Mouse (Mus musculus): ENCODE results near the gene Dennd1b.

The Dennd1b gene

GRCm38 (mm10) chr1:139087564-139087963 is 124.3 kb downstream of the Dennd1b start:
- DNase-seq: no peak

- no peak for DNase-seq
Observed at GRCm38 (mm10) chr1:139090744-139091143, 127.5 kb downstream of the Dennd1b start.

GRCm38 (mm10) chr1:139091701-139092100 is 128.5 kb downstream of the Dennd1b start:
- DNase-seq: no peak

GRCm38 (mm10) chr1:139092144-139092543 is 128.9 kb downstream of the Dennd1b start:
- no peak for DNase-seq

GRCm38 (mm10) chr1:139092722-139093121 is 129.5 kb downstream of the Dennd1b start:
- no peak for DNase-seq

- DNase-seq: no peak
Observed at GRCm38 (mm10) chr1:139096369-139096768, 133.1 kb downstream of the Dennd1b start.

- DNase-seq: no peak
Observed at GRCm38 (mm10) chr1:139098088-139098487, 134.9 kb downstream of the Dennd1b start.

GRCm38 (mm10) chr1:139101725-139102124 is 138.5 kb downstream of the Dennd1b start:
- DNase-seq: no peak

- no peak for DNase-seq
Observed at GRCm38 (mm10) chr1:139108251-139108650, 145.0 kb downstream of the Dennd1b start.

- no peak for DNase-seq
Observed at GRCm38 (mm10) chr1:139122626-139123025, 159.4 kb downstream of the Dennd1b start.

GRCm38 (mm10) chr1:139139644-139140043 is 176.4 kb downstream of the Dennd1b start:
- no peak for DNase-seq

GRCm38 (mm10) chr1:139145516-139145915 is 182.3 kb downstream of the Dennd1b start:
- DNase-seq: no peak

- DNase-seq: no peak
Observed at GRCm38 (mm10) chr1:139146306-139146705, 183.1 kb downstream of the Dennd1b start.

- DNase-seq: no peak
Observed at GRCm38 (mm10) chr1:139153006-139153405, 189.8 kb downstream of the Dennd1b start.

- peak in 1 of 2 experiments; percentile 20 for DNase-seq
Observed at GRCm38 (mm10) chr1:139153493-139153892, 190.3 kb downstream of the Dennd1b start.

GRCm38 (mm10) chr1:139156397-139156796 is 193.2 kb downstream of the Dennd1b start:
- DNase-seq: peak; percentile 28 to 46

- peak in 1 of 2 experiments; percentile 28 for DNase-seq
Observed at GRCm38 (mm10) chr1:139161619-139162018, 198.4 kb downstream of the Dennd1b start.

GRCm38 (mm10) chr1:139162814-139163213 is 199.6 kb downstream of the Dennd1b start:
- peak; percentile 28 to 55 for DNase-seq

- DNase-seq: no peak
Observed at GRCm38 (mm10) chr1:139174058-139174832, 211.0 kb downstream of the Dennd1b start.

GRCm38 (mm10) chr1:139179707-139180106 is 216.5 kb downstream of the Dennd1b start:
- DNase-seq: no peak

- no peak for DNase-seq
Observed at GRCm38 (mm10) chr1:139180481-139181149, 217.4 kb downstream of the Dennd1b start.

- peak; percentile 35 to 37 for DNase-seq
Observed at GRCm38 (mm10) chr1:139192635-139193034, 229.4 kb downstream of the Dennd1b start.

- DNase-seq: no peak
Observed at GRCm38 (mm10) chr1:139194011-139194410, 230.8 kb downstream of the Dennd1b start.

GRCm38 (mm10) chr1:139194428-139195028 is 231.3 kb downstream of the Dennd1b start:
- no peak for DNase-seq

Data from cerebellum, postnatal 10 days (tissue).